Mouse (Mus musculus) kidney, adult 11 months (tissue): Measurements from ENCODE around the gene Lefty1.
"Not testable (repeated sequence)": the region's sequence is repeated elsewhere in the genome, so short reads cannot be mapped to it uniquely, and the experiment has no call there.

Experiments used
- DNase-seq: peaks from one replicate; pipeline ENCODE4 v3.0.0; 2022

Lefty1 gene

DNA sequence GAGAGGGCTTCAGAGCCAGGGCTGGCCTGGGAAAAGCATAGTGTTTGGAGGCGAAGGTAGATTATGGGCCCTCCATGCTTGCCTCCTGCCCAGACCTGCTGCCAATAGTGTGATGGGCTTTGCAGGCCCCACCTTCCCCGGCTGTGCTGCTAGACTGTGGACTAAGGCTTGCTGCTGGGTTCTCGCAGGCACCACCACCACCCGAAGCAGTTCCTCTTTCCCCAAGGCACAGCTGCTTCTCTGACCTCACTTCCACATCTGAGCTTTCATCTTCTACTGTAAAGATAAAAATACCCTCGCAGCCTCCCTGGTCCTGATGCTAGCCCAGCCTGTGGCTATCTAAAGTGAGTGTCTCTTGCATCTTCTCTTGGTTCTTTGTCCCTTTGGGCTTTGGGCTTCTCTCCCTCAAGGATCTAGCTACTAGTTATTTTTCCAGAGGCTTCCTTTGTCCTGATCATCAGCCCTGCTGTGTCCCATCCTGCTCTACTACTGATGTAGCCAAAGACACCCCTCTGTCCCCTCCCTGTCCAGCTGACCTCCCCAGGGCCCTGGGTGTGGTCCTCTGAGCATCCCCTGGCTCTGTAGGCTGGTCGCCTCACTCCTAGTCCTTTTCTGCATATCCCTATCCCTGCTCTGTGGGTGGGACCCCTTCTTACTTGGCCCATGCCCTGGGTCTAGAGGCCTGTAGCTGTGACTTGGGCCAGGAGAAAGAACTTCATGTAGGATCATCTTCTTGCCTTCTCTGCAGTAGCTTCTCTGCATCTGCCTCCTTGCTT, 12.4 kb upstream of the Lefty1 start:
- no peak for DNase-seq

DNA sequence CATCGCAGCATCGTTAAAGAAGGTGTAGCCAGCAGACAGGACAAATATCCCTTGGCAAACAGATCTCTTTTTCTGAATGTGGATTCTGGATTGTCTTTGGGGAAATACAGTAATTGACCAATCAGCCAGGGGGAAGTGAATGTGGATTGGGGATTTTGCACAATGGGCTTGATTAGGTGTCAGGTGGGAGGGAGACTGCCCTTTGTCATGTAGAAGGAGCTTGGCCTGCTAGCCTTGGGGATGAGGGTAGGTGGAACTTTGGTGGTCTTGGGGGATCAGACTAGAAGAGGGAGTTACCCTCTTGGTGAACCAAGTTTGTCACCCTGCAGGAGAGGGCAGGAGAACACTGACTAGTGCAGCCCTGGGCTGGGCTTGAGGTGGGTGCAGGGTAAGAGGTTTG, 10.1 kb upstream of the Lefty1 start:
- DNase-seq: no peak

DNA sequence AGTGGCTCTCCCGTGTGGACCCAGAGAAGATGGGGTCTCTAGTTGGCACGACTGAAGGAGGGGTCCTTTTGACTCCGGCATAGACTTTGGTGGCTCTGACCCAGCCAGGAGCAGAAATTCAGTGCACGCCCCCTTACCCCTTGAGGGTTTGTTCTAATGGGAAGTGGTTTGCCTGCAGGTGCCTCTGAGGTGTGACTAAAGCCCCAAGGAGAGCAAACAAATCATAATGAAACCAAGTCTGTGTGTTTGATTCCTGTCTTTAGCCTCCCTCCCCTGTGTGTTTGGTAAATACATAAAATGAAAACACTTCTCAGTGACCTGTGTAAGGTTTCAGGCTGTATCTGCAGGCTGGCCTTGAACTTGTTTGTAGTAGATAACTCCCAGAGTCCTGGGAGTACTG, 8.5 kb upstream of the Lefty1 start:
- no peak for DNase-seq

DNA sequence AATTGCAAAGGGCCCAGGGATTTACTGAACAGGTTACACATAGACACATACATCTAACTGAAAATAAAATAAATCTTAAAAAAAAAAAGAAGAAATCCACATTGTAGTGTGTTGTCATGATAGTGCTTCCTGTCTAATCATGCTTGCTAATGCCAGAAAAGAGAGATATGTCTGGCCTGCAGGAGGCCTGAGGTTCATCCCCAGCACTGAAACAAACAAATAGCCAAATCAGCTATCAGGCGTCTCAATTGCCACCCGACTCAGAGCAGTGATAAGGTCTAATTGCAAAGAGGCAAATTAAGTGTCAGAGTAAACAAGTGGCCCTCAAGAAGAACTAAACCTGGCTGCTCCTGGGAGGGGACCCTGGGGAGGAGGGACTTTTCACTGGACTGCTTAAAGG, 5.2 kb upstream of the Lefty1 start:
- no peak for DNase-seq

DNA sequence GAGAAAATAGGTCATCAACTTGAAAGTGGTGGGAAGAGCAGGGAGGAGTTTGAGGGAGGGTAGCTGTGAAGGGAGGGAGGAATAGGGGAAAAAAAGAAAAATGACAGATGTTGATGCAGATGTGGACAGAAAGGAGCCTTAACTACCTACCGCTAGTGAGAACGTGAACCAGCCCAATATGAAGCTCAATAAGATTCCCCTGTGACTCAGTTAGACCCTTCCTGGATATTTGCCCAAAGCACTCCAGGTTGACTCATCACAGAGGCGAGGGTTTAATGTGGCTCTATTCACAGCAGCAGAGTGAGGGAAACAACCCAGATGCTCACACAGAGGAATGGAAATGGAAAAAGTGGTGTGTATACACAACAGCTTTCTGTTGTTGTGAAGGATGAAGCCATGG, 3.7 kb upstream of the Lefty1 start:
- DNase-seq: no peak

DNA sequence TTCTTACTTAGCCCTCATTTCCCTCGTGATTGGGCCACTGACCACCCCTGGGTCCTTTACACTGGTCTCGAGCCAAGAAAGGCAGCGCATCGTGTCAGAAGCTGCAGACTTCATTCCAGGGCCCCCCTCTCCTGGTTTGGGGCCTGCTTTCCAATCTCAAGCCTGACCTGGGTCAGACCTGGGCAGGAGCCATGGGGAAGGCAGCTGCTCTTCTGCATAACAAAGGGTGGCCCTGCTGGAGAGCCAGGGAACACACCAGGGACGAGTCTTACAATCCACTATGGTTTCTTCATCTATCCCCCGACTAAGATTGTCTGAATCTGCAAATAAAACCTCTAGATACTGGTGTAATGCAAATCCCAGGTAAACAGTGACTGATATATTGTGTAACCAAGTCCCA, 1.2 kb upstream of the Lefty1 start:
- no peak for DNase-seq

DNA sequence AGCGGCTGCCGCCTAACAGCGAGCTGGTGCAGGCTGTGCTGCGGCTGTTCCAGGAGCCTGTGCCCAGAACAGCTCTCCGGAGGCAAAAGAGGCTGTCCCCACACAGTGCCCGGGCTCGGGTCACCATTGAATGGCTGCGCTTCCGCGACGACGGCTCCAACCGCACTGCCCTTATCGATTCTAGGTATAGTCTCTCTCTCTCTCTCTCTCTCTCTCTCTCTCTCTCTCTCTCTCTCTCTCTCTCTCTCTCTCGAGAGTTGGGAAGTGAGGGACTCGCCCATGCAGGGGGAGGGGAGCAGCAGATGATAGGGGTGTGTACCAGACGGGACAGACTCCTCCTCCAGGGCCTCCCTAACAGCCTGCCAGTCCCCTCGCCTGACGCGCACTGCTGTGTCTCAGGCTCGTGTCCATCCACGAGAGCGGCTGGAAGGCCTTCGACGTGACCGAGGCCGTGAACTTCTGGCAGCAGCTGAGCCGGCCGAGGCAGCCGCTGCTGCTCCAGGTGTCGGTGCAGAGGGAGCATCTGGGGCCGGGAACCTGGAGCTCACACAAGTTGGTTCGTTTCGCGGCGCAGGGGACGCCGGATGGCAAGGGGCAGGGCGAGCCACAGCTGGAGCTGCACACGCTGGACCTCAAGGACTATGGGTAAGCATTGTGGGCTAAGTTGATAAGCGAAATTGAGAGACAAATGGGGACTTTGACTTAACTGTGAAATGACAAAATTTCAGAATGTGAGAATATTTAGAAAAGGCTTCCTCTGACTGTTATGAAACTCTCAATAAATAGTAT, 2.0 kb downstream of the Lefty1 start:
- peak; percentile 44 for DNase-seq

DNA sequence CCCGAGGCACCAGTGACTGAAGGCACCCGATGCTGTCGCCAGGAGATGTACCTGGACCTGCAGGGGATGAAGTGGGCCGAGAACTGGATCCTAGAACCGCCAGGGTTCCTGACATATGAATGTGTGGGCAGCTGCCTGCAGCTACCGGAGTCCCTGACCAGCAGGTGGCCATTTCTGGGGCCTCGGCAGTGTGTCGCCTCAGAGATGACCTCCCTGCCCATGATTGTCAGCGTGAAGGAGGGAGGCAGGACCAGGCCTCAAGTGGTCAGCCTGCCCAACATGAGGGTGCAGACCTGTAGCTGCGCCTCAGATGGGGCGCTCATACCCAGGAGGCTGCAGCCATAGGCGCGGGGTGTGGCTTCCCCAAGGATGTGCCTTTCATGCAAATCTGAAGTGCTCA, 2.8 kb downstream of the Lefty1 start:
- not testable (repeated sequence) for DNase-seq

DNA sequence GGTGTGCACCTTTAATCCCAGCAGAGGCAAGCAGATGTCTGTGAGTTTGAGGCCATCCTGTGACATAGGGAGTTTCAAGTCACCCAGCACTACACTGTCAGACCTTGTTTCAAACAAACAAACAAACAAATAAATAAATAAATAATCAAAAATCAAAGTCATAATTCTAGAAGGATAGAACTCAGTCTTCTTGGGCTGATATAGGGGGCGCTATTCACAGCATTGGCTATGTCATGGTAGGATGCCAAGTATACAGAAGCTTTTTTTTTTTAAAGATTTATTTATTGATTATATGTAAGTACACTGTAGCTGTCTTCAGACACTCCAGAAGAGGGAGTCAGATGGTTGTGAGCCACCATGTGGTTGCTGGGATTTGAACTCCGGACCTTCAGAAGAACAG, 4.0 kb downstream of the Lefty1 start:
- DNase-seq: not testable (repeated sequence)

DNA sequence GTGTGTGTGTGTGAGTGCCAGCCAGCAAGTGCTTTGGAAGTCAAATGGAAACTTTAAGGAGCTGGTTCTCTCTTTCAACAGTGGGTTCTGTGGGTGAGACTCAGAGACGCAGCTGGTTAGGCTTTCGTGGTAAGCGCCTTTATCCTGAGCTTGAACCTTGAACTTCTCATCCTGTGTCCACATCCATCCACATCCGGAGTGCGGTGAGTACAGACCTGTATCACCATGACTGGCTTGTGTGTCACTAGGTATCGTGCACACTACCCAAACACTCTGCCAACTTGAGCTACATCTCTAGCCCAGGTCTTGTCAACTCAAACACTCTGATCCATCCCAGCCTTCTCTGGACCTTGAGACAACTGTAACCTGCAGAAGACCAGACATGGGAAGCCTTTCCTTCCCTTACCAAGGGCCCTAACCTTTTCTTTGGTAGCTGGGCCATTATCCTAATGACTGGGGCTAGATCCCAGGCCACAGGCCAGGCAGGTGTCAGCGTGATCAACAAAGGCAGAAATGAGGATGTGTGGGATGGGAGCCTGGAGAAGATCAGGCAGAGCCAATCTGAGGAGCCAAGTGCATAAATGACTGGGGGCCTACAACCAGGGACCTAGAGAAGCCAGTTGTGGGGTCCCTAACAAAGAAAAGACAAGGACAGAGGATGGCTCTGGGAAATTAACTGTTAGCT, 6.1 kb downstream of the Lefty1 start:
- DNase-seq: no peak

DNA sequence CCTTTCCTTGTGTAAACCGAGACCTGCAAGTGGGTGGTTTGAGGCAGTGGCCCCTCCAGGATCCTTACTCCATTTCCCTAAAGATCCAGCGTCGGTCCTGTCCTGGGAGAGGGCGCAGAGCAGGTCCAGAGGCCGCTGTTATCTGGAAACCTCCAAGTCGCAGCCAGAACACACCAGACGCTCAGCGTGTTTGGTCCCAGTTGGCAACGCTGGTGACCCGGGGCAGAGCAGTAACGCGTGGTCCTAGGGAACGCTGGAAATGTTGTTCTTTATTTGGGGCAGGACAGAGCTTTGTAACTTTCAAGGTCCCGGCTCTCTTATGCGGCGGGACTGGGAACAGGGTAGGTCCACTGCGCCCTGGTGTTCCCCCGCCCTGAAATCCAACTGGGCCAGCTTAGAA, 6.9 kb downstream of the Lefty1 start:
- no peak for DNase-seq

DNA sequence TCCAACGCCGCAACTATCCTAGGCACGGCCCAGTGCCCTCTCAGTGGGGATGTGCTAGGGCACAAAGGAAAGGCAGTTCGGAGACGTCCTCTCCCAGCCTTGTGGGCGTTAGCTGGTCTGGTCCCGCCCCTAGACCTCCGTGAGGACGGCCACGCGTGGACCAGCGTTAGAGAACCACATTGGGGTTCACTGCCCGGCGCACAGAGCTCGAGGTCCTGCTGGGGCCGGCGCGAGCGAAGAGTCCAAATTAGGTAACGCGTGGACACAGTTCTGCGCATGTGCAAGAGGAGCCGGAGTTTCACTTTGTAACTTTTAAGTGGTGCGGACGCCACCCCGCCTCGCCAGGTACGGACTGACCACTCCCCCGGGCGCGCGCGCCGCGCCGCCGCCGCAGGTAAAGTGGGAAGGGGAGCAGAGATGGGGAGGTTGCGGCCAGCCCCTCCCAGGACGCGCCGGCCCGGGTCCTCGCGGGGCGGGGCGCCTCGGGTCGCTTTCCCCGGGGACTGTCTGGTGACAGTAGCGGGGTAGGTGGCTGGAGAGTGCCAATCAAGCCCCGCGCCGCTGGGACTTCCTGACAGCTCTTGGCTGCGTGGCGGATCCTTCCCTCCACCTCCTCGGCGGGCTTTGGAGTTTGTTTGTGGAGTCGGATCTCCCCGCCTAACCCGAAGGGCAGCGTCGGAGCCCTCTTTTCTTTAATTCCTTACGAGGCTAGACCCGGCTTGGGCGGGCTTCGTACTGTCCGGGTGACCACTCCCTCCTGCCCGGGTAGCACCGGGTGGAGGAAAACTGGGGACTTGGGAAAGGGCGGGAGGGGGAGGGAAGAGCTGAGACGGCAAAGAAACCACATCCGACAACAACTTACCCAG, 7.6 kb downstream of the Lefty1 start, which contains the start of gene Tmem63a:
TSS of gene Tmem63a (plus strand) at position 179 of the 866 bp plus-strand sequence.
- peak; percentile 85 for DNase-seq

DNA sequence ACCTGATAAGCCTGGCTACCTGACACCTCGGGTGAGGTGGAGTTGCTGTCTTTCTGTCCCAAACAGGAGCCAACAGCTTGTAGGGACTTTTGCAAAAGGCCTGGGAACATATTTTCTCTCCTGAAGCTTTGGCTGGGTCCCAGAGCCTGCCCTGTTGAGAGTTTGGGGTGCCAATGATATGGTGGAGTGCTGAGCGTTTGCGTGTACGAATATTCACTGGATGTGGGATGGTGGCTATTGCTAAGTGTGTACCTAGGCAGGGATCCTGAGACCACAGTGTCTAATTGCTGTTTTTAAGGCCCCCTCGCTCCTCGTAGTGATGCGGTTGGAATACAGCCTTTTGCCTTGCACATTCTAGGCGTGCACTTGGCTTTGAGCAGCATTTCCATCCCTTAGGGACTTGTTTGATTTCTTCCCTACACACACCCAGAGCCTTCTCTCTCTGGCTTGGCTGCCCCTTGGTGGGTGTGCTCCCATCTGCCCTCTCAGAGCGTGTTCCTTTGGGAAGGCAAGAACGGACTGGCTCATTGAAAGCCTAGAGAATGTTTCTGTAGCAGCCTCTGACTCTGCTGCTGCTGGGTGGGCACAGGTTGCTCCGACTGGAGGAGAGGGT, 8.3 kb downstream of the Lefty1 start:
- no peak for DNase-seq

DNA sequence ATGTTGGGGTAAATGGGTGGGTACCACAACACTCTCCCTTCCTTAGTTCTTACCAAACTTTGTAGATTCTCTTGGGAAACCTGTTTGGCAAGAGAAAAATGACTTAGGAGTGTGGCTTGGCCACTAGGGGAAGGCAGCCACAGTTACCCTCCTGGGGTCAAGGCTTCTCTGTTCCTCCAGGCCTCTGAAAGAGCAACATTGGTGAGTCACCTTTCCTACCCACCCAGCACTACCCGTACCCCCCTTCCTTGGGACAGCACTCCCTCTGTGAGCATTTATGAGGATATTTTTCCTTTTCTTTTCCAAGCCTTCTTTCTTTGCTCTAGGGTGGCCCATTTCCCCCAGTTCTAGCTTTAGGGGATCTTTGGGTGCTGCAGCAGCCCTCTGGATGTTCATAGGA, 9.1 kb downstream of the Lefty1 start:
- DNase-seq: no peak

DNA sequence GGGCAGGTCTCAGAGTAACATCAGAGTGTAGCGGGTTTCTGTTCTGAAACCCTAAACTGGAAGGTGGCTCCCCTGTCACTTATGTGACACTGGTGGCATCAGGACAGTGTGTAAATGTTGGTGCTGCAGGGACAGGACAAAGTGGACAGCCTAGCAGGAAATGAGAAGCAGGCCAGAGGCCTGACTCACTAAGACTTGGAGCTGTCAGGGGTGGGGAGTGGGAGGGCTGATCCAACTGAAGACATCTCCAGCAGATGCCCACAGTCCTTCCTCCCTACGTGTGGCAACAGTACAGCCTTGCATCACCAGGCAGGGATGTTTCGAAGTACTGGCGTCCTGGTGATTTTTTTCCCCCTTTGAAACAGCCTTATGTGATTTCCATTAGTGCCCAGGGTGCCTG, 9.7 kb downstream of the Lefty1 start:
- DNase-seq: no peak

DNA sequence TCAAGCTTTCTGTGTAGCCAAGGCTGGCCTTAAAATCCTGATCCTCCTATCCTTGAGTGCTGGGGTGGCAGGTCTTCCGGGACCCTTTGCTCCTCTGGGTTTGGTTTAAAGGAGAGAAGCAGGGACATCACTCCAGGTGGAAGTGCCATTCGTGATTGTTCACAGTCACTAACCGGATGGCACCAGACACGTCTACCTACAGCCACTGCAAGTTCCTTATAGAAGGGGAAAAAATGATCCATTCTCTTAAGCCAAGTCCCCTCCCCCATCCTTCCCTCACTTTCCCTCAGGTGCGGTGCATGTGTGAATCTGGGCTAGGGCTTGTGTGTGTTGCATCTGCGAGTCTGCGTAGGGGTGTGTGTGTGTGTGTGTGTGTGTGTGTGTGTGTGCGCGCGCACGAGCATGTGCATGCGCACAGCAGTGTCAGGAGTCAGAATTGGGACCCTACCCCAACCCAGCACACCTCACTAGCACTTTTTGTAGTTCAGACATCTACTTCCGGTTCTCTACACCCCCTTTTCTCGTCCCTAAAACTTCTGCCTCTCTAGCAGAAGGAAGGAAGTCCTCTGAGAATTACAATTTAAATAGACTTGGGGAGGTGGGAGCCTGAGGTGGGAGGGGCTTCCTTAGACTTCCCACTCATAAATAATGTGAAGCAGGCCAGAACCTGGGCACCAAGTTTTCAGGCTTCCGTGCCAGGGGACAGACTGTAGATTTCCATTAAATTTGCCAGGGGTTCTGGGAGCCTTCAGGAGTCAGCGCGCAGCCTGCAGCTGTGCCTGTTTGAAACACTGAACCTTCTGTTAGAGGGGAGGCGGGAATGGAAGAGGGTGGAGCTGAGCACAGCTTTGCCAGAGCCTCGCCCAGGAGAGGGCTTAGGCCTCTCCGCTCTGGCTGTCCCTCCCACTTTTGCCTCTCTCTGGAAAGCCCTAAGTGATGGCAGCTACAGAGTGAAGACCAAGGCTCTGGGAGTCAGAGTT, 10.5 kb downstream of the Lefty1 start:
- DNase-seq: peak; percentile 45

DNA sequence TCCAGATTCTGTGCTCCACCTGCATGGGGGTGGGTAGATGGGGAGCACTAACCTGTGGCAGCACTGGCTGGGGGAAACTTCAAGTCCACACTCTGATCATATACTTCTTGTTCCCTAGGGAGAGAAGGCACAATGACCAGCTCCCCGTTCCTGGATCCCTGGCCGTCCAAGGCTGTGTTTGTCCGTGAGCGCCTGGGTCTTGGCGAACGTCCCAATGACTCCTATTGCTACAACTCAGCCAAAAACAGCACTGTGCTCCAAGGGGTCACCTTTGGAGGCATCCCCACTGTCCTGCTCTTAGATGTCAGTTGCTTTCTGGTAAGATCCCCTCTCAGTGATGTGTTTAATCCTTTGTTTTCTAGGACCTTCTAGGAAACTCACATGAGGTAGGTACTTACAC, 11.6 kb downstream of the Lefty1 start:
- DNase-seq: no peak

DNA sequence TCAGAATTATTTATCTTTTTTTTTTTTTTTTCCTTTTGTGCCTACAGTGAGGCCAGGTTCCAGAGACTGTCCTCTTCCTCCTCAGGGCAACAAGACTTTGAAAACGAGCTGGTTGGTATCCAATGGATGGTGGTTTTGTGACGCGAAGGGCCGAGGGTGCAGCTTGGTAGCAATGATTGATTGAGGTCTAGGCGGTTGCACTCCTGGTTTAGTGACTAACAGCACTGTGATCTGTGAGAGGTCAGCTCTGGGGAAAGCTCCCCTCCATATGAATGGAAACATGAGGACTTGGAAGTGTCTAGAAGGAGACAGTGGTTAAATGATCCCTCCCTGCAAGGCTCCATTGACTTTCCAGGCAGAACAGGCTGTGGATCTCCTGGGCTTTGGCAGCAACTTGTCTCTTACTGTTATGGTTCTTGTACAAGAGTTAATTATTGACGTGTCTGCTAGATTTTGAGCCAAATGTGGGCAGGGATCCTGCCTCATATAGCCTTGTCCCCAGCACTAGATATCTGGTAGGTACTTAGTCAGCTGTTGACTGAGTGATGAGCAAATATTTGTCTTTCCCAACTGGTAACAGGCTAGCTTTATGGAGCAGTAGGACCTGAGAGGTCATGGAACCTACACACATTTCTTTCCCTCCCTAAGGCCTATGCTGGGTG, 17.4 kb downstream of the Lefty1 start:
- DNase-seq: peak; percentile 67

DNA sequence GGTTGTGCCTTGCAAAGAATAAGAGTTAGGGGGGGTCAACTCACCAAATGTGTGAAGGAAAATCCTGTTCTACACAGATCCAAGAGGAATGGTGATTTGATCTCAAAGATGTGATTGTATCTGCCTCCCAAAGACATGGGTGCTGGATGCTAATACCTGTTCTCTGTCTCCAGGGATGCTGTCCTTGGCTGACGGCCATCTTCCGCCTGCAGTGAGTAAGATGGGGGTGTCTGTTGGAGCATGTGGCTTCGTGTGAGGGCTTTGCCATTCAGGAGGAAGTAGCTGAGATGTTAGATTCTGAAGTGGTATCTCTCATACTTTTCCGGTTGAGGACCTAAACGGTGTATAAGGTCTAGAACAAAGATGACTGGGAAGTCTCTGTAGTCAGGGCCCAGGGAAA, 18.0 kb downstream of the Lefty1 start:
- DNase-seq: no peak

DNA sequence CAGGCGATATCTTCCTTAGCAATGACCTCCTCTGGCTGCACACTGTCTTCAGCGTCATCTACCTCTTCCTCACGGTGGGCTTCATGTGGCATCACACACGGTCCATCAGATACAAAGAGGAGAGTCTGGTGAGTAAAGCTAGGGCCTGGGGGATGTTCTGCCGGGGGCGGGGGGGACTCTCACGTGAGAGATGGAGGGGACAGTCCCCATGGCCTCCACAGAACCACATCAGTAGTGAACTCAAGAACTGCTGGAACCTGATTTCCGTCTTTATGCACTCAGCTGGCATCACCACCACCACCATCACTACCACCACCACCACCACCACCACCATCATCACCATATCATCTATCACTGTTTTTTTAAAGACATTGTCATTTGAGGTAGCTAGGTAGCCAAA, 21.6 kb downstream of the Lefty1 start:
- no peak for DNase-seq
